Mouse (Mus musculus): ENCODE results near the gene Zc3h18.

GRCm38 (mm10) chr8:122433269-122433905 lies 57.0 kb downstream of the Zc3h18 start:
- TF ChIP-seq CTCF (IDR thresholded peaks at IDR 0.05): peak; percentile 64
- TF ChIP-seq EP300 (IDR thresholded peaks at IDR 0.05): no peak
